Mouse (Mus musculus) c-Kit-negative CD71-positive TER-119-positive erythroid progenitor cells, embryonic 14.5 days (primary cell): Measurements from ENCODE around the gene Trim8.
A peak's percentile ranks its signal among the peaks of the same experiment; 100 is the strongest.

Source experiments
- DNase-seq: peaks from one replicate; pipeline ENCODE4 v3.0.0-alpha.2; 2013; ENCODE audit warnings: low read depth, low spot score

Trim8 gene

GRCm38 (mm10) chr19:46479306-46480075, 22.0 kb upstream of the Trim8 start:
- DNase-seq = no peak

- no peak for DNase-seq
These were observed 20.7 kb upstream of the Trim8 start for GRCm38 (mm10) chr19:46480624-46481345.

- no peak for DNase-seq
These were observed 20.1 kb upstream of the Trim8 start for GRCm38 (mm10) chr19:46481352-46481751.

GRCm38 (mm10) chr19:46481756-46482155, 19.7 kb upstream of the Trim8 start:
- DNase-seq = no peak

GRCm38 (mm10) chr19:46482896-46483516, 18.5 kb upstream of the Trim8 start:
- no peak for DNase-seq

GRCm38 (mm10) chr19:46483701-46484328, 17.7 kb upstream of the Trim8 start:
- no peak for DNase-seq

GRCm38 (mm10) chr19:46484518-46484917, 17.0 kb upstream of the Trim8 start:
- DNase-seq = no peak

GRCm38 (mm10) chr19:46485847-46486246, 15.7 kb upstream of the Trim8 start:
- DNase-seq = no peak

- DNase-seq = no peak
These were observed 14.8 kb upstream of the Trim8 start for GRCm38 (mm10) chr19:46486709-46487108.

- DNase-seq = no peak
These were observed 12.1 kb upstream of the Trim8 start for GRCm38 (mm10) chr19:46489448-46489847.

- DNase-seq = no peak
These were observed 10.9 kb upstream of the Trim8 start for GRCm38 (mm10) chr19:46490634-46491033.

GRCm38 (mm10) chr19:46495136-46495535, 6.4 kb upstream of the Trim8 start:
- no peak for DNase-seq

- no peak for DNase-seq
These were observed 4.3 kb upstream of the Trim8 start for GRCm38 (mm10) chr19:46497230-46497629.

GRCm38 (mm10) chr19:46499539-46499835, 2.0 kb upstream of the Trim8 start:
- no peak for DNase-seq

- peak; percentile 77 for DNase-seq
These were observed 1.5 kb upstream of the Trim8 start for GRCm38 (mm10) chr19:46499836-46500580.

- no peak for DNase-seq
These were observed 741 bp upstream of the Trim8 start for GRCm38 (mm10) chr19:46500581-46501341.

GRCm38 (mm10) chr19:46502069-46502455, 560 bp downstream of the Trim8 start:
- peak; percentile 32 for DNase-seq

GRCm38 (mm10) chr19:46502471-46503166, 1.1 kb downstream of the Trim8 start:
- peak; percentile 62 for DNase-seq

GRCm38 (mm10) chr19:46503351-46504084, 2.0 kb downstream of the Trim8 start:
- peak; percentile 52 for DNase-seq
